Mouse (Mus musculus) ovary, adult 18-20 months (tissue): ENCODE measurements around the gene Hist1h2ab.
"Not testable (repeated sequence)": the region's sequence is repeated elsewhere in the genome, so short reads cannot be mapped to it uniquely, and the experiment has no call there.

Experiments
- DNase-seq: peaks from one replicate; pipeline ENCODE4 v3.0.0; 2022; ENCODE audit warnings: low spot score, mixed read lengths

The Hist1h2ab gene

DNA sequence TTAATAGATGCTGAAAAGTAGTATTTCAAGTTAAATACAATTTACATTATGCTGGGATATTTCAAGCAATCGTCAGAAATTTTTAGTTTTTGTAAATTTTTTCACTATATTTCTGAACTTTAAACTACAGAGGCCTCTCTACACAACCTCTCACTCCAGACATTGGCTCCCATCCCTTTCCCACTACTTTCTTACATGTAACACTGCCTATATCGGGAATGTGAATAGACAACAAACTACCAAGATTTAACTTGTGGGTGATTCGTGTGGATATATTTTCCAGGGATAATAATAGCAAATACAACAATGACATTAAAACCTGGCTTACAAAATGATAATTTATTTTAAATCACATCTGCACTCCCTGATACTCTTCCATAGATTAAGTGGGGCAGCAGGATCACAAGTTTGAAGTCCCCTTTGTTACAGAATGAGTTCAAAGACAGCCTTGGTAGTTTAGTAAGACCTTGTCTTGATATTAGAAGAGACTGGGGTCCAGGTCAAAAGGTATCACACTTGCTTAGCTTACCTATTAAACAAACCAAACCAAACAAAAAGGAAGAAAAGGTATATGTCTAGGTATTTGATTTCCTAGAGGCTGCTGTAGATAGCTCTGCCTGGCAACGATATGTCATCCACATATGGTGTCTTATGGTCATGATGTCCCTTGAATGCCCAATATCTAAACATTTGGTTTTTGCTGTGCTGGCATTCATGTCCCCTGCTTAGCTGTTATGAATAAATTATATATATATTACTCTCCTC, 2.6 kb downstream of the Hist1h2ab start:
- DNase-seq: no peak

DNA sequence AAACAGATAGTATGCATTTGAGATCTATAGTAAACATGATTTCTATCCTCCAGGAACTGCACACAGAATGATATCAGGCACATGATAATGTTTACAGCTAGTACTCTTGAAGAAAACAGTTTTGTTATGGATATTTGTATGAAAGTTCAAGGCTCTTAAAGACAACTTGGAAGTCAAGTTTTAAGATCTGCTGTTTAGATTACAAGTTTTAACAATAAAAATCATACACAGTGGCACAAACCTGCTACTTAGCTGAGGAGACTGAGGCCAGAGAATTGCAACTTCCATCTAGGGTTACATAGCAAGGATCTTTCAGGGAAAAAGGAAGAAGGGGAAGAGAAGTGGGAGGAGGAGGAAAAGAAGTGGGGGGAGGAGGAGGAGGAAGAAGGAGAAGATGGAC, 4.1 kb downstream of the Hist1h2ab start:
- no peak for DNase-seq

- peak; percentile 81 for DNase-seq
Observed at GRCm38 (mm10) chr13:23756790-23757189, 5.9 kb downstream of the Hist1h2ab start, which contains the start of gene Hist1h4b. TSS of gene Hist1h4b (plus strand) at chr13:23757013.

- no peak for DNase-seq
Observed at GRCm38 (mm10) chr13:23757211-23757773, 6.4 kb downstream of the Hist1h2ab start.

DNA sequence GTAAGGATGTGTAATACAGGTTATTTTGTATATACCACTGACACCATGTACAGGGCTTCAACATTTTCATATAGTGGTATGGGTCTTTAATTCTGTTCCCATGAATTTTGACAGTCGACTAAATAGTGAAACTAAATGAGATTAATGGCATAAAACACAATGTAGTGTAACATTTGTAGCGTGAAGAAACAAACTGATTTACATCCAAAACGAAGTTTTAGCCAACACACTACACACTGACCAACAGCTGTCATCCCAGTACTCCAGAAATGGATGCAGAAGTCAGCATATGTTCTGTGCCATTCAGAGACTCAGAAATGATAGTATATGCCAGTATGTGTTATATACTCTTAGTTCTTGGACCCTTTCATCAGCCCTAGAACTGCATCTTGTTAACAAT, 7.0 kb downstream of the Hist1h2ab start:
- no peak for DNase-seq

- DNase-seq: no peak
Observed at GRCm38 (mm10) chr13:23759251-23759771, 8.4 kb downstream of the Hist1h2ab start.

- DNase-seq: no peak
Observed at GRCm38 (mm10) chr13:23759916-23760239, 9.0 kb downstream of the Hist1h2ab start.

DNA sequence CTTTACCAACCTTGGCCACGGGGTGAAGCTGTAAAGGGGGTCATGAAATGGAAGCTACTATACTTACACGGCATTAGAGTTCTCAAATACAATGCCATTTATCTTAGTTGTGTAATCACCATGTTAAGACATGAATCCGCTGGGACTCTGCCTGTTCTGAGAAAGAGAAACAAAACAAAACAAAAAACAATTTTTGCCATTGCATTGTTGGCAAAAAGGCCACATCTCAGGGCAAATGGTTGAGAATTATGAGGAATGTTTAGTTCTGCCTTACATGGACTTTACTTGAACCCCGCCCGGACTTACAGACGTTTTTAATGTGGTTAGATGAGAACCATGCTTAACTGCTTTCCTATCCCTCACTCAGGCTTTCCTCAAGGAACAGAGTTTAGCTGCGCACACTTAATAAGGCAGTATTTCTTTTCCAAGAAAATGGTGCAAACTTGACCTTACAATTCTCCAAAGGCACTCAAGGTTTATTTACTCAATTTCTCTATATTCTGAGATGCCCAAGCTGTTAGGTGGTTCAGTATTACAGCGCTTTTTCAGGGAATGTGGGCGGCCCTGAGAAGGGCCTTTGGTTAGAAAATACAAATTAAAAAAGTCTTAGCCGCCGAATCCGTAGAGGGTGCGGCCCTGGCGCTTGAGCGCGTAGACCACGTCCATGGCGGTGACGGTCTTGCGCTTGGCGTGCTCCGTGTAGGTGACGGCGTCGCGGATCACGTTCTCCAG, 9.5 kb downstream of the Hist1h2ab start:
- DNase-seq: no peak

DNA sequence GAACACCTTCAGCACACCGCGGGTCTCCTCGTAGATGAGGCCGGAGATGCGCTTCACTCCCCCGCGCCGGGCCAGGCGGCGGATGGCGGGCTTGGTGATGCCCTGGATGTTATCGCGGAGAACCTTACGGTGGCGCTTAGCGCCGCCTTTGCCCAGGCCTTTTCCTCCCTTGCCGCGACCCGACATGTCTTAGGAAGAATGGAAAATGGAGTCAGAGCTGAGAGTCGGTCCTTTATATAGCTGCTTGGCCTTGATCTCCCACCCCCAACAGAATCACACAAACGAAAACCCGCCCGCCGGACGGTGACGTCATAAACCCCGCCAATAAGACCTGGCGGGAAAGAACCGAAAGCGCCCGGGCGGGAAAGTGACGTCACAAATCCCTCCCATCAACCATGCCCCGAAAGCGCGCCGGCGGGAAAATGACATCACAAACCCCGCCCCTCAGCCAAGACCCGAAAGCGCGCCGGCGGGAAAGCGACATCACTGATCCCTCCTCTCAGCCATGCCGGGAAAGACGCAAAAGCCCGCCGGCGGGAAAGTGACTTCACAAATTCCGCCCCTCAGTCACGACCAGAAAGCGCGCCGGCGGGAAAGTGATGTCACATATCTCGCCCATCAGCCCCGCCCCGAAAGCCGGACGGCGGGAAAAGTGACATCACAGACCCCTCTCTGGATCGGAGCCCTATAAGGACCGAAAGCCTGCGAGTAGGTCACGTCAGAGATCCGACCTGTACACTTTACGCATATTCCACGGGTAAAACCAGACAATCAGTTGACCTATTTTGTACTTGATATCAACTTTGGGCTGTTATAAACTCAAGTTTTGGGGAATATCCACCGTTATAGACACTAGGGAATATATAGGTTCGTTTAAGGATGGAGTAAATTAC, 10.3 kb downstream of the Hist1h2ab start, which contains the start of gene Hist1h4a:
TSS of gene Hist1h4a (minus strand) at position 259 of the 893 bp plus-strand sequence.
- DNase-seq: peak; percentile 95

- DNase-seq: peak; percentile 30
Observed at GRCm38 (mm10) chr13:23761871-23762821, 11.2 kb downstream of the Hist1h2ab start, which contains the start of gene Hist1h3a. TSS of gene Hist1h3a (minus strand) at chr13:23762386.

DNA sequence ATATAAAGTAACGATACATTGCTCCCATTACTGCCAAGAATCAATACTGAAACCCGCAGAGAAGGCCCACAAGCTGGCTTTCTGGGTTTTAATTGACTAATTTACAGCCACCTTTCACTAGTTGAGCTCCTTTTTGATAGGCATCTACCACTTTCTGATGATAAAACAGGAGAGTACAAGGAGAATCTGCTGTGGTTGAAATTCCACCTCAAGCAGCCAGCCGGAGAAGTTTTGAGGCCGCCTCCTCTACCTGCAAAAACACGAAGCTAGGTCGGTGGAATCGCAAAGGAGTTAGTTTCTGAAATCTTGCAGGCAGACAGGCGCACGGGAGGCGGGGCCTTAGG, 12.3 kb downstream of the Hist1h2ab start:
- no peak for DNase-seq

- DNase-seq: peak; percentile 77
Observed at GRCm38 (mm10) chr13:23763586-23764323, 12.8 kb downstream of the Hist1h2ab start, which contains the start of gene Hist1h1a. TSS of gene Hist1h1a (plus strand) at chr13:23763666.

DNA sequence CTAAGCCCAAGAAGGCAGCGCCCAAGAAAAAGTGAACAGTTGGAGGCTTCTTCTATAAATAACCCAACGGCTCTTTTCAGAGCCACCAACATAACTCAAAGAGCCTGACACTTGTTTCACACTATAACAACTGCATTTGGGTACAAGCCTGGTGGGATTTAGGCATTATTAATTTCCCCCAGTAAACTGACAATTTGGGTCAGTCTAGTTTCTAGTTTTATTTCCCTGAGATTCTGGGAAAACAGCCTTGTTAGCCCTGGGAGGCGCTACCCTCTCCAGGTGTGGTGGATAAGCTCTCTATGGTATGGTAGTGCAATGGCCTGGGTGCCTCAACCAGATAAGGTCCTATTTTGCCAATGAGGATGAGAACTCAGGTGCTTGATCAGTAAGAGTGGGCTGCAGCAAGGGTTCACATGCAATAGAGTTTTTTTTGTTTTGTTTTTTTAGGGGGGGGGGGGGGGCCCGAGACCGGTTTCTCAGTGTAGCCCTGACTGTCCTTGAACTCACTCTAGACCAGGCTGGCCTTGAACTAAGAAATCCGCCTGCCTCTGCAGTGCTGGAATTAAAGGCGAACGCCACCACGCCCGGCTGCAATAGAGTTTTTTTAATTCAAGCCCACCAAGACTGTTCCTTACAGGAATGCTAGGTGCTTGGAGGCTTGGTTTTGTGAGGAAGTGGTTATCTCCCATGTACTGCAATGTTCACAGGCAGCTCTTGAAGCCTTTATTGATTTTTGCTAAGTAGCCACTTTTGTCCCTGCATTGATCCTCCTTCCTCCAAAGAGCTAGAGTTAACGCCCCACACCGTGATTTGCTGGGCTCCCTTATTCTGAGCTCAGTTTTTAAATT, 13.6 kb downstream of the Hist1h2ab start:
- DNase-seq: no peak

- DNase-seq: no peak
Observed at GRCm38 (mm10) chr13:23765172-23765513, 14.2 kb downstream of the Hist1h2ab start.

- no peak for DNase-seq
Observed at GRCm38 (mm10) chr13:23766772-23767171, 15.8 kb downstream of the Hist1h2ab start.

DNA sequence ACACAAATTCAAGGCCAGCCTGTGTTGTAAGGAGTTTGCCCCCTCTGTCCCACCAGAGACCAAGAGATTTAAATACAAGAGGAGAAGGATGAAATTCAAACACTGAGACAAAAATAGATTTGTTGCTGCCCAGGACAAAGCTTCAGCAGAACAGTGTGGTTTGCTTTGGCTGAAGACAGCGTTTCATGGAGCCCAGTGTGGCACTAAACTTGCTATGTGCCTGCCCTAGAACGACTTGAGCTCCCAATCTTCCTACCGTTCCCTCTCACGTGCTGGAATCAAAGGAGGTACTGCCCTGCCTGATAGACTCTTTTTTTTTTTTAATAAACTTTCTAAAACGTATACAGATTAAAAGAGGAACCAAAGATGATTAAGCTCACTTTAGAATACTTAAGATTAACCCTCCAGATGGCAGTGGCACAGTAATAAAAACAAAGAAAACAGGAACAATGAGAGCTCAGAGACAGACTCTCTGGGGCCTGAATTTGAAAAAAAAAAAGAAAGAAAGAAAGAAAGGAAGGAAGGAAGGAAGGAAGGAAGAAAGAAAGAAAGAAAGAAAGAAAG, 18.0 kb downstream of the Hist1h2ab start:
- DNase-seq: no peak

DNA sequence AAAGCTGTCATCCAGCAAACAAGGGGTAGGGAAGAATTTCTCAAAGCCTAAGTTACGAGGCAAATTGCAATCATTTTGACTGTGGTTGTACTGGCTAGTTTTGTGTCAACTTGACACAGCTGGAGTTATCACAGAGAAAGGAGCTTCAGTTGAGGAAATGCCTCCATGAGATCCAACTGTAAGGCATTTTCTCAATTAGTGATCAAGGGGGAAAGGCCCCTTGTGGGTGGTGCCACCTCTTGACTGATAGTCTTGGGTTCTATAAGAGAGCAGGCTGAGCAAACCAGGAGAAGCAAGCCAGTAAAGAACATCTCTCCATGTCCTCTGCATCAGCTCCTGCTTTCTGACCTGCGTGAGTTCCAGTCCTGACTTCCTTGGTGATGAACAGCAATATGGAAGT, 18.7 kb downstream of the Hist1h2ab start, which contains the start of gene Trim38:
TSS of gene Trim38 (plus strand) at position 301 of the 400 bp plus-strand sequence.
- not testable (repeated sequence) for DNase-seq

- DNase-seq: peak; percentile 44
Observed at GRCm38 (mm10) chr13:23772561-23773313, 21.8 kb downstream of the Hist1h2ab start.
